Mouse (Mus musculus): Measurements from ENCODE around the gene Klra1. TPM values are rescaled to one million over a fixed set of nuclear protein-coding genes. Genes with fewer than 3 reads are reported as not detected.

Gene Klra1
- polyA plus RNA-seq (2017; shearing (Covaris generic)) = not detected

DNA sequence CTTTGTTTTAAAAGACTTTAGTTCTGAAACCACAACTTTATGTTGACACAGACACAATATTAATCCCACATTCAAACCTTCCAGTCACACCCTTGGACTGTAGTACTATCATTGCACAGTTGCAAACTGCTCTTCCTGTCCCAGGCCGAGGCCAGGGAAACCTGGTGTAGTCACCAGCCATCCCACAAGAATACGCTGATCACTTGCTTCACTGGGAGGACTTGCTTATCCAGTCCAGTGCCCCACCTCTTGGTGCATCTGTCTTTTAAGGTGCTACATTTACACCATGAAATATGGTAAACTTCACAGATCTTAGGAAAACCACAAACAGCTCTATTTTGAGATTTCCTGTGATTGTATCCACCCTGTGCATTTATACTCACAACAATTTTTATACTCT lies at the start of gene Klra1:
Klra1 (minus strand) TSS at position 125 of the 400 bp plus-strand sequence.

DNA sequence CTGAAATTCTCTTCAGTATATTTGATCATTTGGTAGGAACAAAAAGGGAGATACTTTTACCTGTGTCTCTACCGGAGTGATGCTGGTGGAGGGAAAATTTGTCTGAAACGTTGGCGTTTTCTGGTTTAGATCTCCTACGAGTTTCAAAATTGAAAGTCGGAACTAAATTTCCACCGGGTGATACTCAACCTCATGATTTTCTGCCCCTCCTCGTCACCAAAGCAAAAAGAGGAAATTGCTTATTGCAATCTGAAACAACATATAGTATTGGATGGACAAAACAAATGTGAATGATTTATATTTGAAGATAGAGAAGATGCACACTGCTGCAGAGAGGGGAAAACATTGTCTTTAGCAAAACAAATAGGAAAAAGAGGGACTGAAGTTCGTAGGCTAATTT lies 49.3 kb downstream of the Klra1 start, which contains the start of gene Klra3:
Klra3 (minus strand) TSS at position 164 of the 400 bp plus-strand sequence.

Other genes starting within 250 kb of the Klra1 start
- gene Klra9, start 193.8 kb downstream of the Klra1 start, polyA plus RNA-seq (2017; shearing (Covaris generic)) = not detected
- not detected for gene Klra7, start 153.6 kb downstream of the Klra1 start, polyA plus RNA-seq (2017; shearing (Covaris generic))
- not detected for gene Klra10, start 104.9 kb downstream of the Klra1 start, polyA plus RNA-seq (2017; shearing (Covaris generic))
- 0.18 TPM for gene Klra3, start 49.3 kb downstream of the Klra1 start, polyA plus RNA-seq (2017; shearing (Covaris generic))